Mouse (Mus musculus): ENCODE results near the gene Pnldc1. TPM values are rescaled to one million over a fixed set of nuclear protein-coding genes. Genes with fewer than 3 reads are reported as not detected.

Pnldc1 gene
- polyA plus RNA-seq, 1 experiment from 2014 or later: 1.1 TPM

GRCm38 (mm10) chr17:12868640-12869039 is 41.4 kb downstream of the Pnldc1 start:
- H3K27me3 ChIP-seq (replicated peaks): no peaks in the 10 kb centered on the region
- no peak for ATAC-seq (ENCODE audit: low FRiP score, low read depth)
- H3K4me3 ChIP-seq: no peak overlapping the region
- no peak overlapping the region for H3K4me2 ChIP-seq (replicated peaks)
- H3K36me3 ChIP-seq: no peaks in the 10 kb centered on the region
- no peaks in the 10 kb centered on the region; the same call in 1 of the 2 replicates for H3K4me1 ChIP-seq
- no peak overlapping the region for H3K9ac ChIP-seq
- no peaks in the 10 kb centered on the region for H3K9me3 ChIP-seq
- WGBS: 38% methylated on average over 4 of the region's 4 CpGs
- H3K27ac ChIP-seq: no peak overlapping the region

GRCm38 (mm10) chr17:12868043-12868442 is 42.0 kb downstream of the Pnldc1 start, which contains the start of gene Mas1:
TSS of gene Mas1 (minus strand) at chr17:12868143.
- Histone ChIP-seq H3K9me3 (no peaks in the 10 kb centered on the region), H3K36me3 (no peaks in the 10 kb centered on the region), H3K4me1 (no peaks in the 10 kb centered on the region; the same call in 1 of the 2 replicates), H3K27ac (no peak within 1 kb of the TSS), H3K4me3 (no peak within 1 kb of the TSS), H3K4me2 (replicated peaks) (no peak within 1 kb of the TSS), H3K9ac (no peak within 1 kb of the TSS), H3K27me3 (replicated peaks) (no peaks in the 10 kb centered on the region)
- WGBS: 69% methylated on average over 2 of the region's 2 CpGs
- no peak for ATAC-seq (ENCODE audit: low FRiP score, low read depth)

GRCm38 (mm10) chr17:12866853-12867252 is 43.2 kb downstream of the Pnldc1 start:
- no peak overlapping the region for H3K4me2 ChIP-seq (replicated peaks)
- no peak for ATAC-seq (ENCODE audit: low FRiP score, low read depth)
- no peaks in the 10 kb centered on the region; the same call in 1 of the 2 replicates for H3K4me1 ChIP-seq
- WGBS: 86% methylated on average over 10 of the region's 10 CpGs
- no peaks in the 10 kb centered on the region for H3K36me3 ChIP-seq
- H3K9me3 ChIP-seq: no peaks in the 10 kb centered on the region
- no peak overlapping the region for H3K9ac ChIP-seq
- no peaks in the 10 kb centered on the region for H3K27me3 ChIP-seq (replicated peaks)
- no peak overlapping the region for H3K4me3 ChIP-seq
- H3K27ac ChIP-seq: no peak overlapping the region

- no peak for ATAC-seq (ENCODE audit: low FRiP score, low read depth)
- H3K27me3 ChIP-seq (replicated peaks): no peaks in the 10 kb centered on the region
- no peak overlapping the region for H3K4me2 ChIP-seq (replicated peaks)
- no peaks in the 10 kb centered on the region for H3K9me3 ChIP-seq
- no peak overlapping the region for H3K27ac ChIP-seq
- no peaks in the 10 kb centered on the region for H3K4me1 ChIP-seq
- H3K9ac ChIP-seq: no peak overlapping the region
- no peak overlapping the region for H3K4me3 ChIP-seq
- no peaks in the 10 kb centered on the region for H3K36me3 ChIP-seq
- 81% methylated on average over 3 of the region's 3 CpGs for WGBS
Observed at GRCm38 (mm10) chr17:12865407-12865806, 44.6 kb downstream of the Pnldc1 start.

DNA sequence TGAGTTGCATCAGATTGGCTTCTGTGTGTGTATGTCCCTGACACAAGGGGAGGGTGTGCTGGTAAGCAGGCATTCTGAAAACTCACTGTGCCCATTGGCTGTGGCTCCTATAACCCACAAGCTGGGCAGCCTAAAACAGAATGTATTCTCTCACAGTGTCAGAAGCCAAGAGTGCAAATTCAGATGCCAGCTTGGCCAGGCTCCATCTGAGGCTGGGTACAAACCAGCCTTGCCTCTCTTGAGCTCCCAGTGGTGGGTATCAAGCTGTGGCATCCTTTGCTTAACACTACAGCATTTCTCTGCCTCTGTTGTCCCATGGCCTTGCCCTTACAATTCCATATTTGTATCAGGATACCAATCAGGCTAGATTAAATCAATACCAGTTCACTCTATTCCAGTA is 45.9 kb downstream of the Pnldc1 start:
- H3K4me3 ChIP-seq: no peak overlapping the region
- H3K4me1 ChIP-seq: no peaks in the 10 kb centered on the region
- no peak overlapping the region for H3K9ac ChIP-seq
- H3K27me3 ChIP-seq (replicated peaks): no peaks in the 10 kb centered on the region; the same call in 1 of the 2 replicates
- ATAC-seq (ENCODE audit: low FRiP score, low read depth): no peak
- H3K27ac ChIP-seq: no peak overlapping the region
- H3K4me2 ChIP-seq (replicated peaks): no peak overlapping the region
- H3K36me3 ChIP-seq: no peaks in the 10 kb centered on the region
- H3K9me3 ChIP-seq: no peaks in the 10 kb centered on the region

DNA sequence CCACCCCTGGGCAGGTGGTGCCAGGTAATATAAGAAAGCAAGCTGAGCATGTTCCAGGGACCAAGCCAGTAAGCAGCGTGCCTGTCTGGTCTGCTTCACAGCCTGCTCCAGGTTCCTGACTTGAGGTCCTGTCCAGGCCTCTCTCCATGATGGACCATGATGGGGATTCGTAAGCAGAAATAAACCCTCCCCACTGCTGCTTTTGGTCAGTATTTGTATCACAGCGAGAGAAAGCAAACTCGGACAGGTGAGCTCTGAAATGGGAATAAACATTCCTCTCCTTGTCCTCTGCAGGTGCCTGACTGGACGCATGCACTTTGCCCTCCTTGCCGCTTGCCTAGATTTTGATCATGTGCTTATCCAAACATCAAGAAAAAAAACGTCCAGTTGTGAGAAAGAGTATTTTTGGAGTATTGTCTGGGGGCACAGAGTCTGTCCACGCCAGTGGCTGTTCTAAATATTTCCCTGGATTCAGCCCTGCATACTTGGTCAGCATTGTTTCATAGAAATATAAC is 51.0 kb downstream of the Pnldc1 start:
- Histone ChIP-seq H3K36me3 (no peaks in the 10 kb centered on the region), H3K4me1 (no peaks in the 10 kb centered on the region), H3K9ac (no peak overlapping the region), H3K9me3 (no peaks in the 10 kb centered on the region), H3K27ac (no peak overlapping the region), H3K4me2 (replicated peaks) (no peak overlapping the region), H3K4me3 (no peak overlapping the region), H3K27me3 (replicated peaks) (no peaks in the 10 kb centered on the region; the same call in 1 of the 2 replicates)
- WGBS: 83% methylated on average over 8 of the region's 8 CpGs
- no peak for ATAC-seq (ENCODE audit: low FRiP score, low read depth)

DNA sequence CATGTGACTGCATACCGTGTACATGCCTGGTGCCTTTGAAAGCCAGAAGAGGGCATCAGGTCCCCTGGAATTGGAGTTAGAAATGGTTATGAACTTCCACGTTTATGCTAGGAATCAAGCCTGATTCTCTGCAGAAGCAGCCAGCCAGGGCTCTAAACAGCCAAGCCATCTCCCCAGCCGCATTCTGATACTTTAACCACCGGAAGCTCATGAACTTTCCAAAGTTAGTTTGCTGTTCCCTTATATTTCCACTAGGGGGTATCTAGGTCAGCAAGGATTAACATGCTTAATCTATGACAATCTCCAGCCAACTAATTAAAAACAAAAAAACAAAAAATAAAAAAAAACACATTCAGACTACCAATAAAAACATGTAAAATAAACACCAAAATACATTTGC is 52.0 kb downstream of the Pnldc1 start:
- no peak for ATAC-seq (ENCODE audit: low FRiP score, low read depth)
- WGBS: 50% methylated on average over 4 of the region's 4 CpGs

GRCm38 (mm10) chr17:12857395-12857794 is 52.6 kb downstream of the Pnldc1 start:
- Histone ChIP-seq H3K36me3 (no peaks in the 10 kb centered on the region), H3K9me3 (no peaks in the 10 kb centered on the region)
- 67% methylated on average over 3 of the region's 3 CpGs for WGBS

More for the DNA sequence above, 52.0 kb downstream of the Pnldc1 start:
- Histone ChIP-seq H3K4me3 (no peak overlapping the region), H3K9ac (no peak overlapping the region), H3K27ac (no peak overlapping the region), H3K27me3 (replicated peaks) (no peaks in the 10 kb centered on the region; the same call in 1 of the 2 replicates), H3K9me3 (no peaks in the 10 kb centered on the region), H3K36me3 (no peaks in the 10 kb centered on the region), H3K4me2 (replicated peaks) (no peak overlapping the region), H3K4me1 (no peaks in the 10 kb centered on the region)

DNA sequence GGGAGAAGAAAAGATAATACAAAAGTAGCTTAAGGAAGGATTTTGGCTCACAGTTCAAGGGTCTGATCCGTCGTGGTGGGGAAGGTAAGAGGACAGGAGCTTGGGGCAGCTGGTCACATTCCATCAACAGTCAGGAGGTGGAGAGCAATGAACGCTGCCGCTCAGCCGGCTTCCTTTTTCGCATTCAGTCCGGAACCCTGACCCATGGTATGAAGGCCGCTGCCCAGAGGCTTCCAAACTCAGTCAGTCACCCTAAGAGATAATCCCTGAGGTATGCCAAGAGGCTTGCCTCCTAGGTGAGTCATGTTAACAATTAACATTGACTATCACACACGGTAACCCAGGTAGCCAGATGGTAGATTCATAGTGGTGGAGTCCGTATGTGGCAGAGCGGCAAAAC is 55.6 kb downstream of the Pnldc1 start:
- H3K27ac ChIP-seq: no peak overlapping the region
- ATAC-seq (ENCODE audit: low FRiP score, low read depth): no peak
- no peaks in the 10 kb centered on the region for H3K4me1 ChIP-seq
- H3K4me3 ChIP-seq: no peak overlapping the region
- no peaks in the 10 kb centered on the region for H3K36me3 ChIP-seq
- H3K9ac ChIP-seq: no peak overlapping the region
- H3K27me3 ChIP-seq (replicated peaks): no peaks in the 10 kb centered on the region
- H3K9me3 ChIP-seq: no peaks in the 10 kb centered on the region
- no peak overlapping the region for H3K4me2 ChIP-seq (replicated peaks)
- WGBS: 95% methylated on average over 11 of the region's 11 CpGs

More at GRCm38 (mm10) chr17:12857395-12857794, 52.6 kb downstream of the Pnldc1 start:
- H3K4me2 ChIP-seq (replicated peaks): no peak overlapping the region
- no peaks in the 10 kb centered on the region for H3K4me1 ChIP-seq
- H3K27ac ChIP-seq: no peak overlapping the region
- H3K9ac ChIP-seq: no peak overlapping the region
- no peak for ATAC-seq (ENCODE audit: low FRiP score, low read depth)
- H3K27me3 ChIP-seq (replicated peaks): no peaks in the 10 kb centered on the region; the same call in 1 of the 2 replicates
- H3K4me3 ChIP-seq: no peak overlapping the region

DNA sequence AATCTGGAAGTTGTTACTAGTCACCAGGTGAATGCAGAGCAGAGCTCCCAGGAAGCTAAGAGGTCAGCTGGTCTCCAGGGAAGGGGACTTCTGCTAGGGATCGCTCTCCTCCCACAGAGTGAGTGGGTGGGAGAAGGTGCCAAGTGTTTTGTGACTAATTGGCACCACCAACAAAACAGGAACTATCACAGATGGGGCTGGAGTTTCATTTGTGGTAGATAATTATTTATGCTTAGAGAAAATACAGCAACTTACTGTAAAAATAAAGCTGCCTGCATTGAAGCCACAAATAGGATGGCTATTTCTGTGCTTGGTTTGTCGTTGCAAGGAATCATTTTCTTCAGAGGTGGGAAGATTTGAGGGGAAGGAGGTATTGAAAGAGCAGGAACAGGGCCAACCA is 56.2 kb downstream of the Pnldc1 start:
- H3K4me2 ChIP-seq (replicated peaks): no peak overlapping the region
- no peaks in the 10 kb centered on the region for H3K9me3 ChIP-seq
- H3K27ac ChIP-seq: no peak overlapping the region
- ATAC-seq (ENCODE audit: low FRiP score, low read depth): no peak
- H3K4me1 ChIP-seq: no peaks in the 10 kb centered on the region
- H3K36me3 ChIP-seq: no peaks in the 10 kb centered on the region
- H3K4me3 ChIP-seq: no peak overlapping the region
- 86% methylated on average over 2 of the region's 2 CpGs for WGBS
- H3K9ac ChIP-seq: no peak overlapping the region
- H3K27me3 ChIP-seq (replicated peaks): no peaks in the 10 kb centered on the region

DNA sequence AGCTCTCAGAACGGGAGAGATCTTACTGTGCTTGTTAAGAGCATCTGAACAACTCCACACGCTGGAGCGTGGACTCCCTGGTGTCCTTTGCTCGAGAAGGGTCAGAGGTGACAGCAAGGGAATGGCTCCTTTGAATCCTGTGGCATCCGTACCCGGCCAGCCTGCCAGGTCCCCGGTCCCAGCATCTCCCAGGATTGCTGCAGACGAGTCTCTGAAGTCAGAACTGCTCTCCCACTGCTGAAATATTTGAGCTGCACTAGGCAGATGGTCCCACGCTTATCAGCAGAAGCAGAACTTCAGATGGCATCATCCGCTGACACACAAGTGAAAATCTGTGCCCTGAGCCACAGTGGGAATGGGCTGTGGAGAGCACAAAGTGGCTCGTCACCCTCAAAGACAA is 58.3 kb downstream of the Pnldc1 start:
- Histone ChIP-seq H3K27me3 (replicated peaks) (no peaks in the 10 kb centered on the region), H3K4me2 (replicated peaks) (no peak overlapping the region), H3K4me3 (no peak overlapping the region), H3K36me3 (no peaks in the 10 kb centered on the region), H3K9me3 (no peaks in the 10 kb centered on the region), H3K9ac (no peak overlapping the region), H3K4me1 (no peaks in the 10 kb centered on the region), H3K27ac (no peak overlapping the region)
- WGBS: 79% methylated on average over 11 of the region's 11 CpGs
- no peak for ATAC-seq (ENCODE audit: low FRiP score, low read depth)

GRCm38 (mm10) chr17:12849778-12850382 is 60.1 kb downstream of the Pnldc1 start:
- H3K9me3 ChIP-seq: no peaks in the 10 kb centered on the region
- no peaks in the 10 kb centered on the region for H3K27me3 ChIP-seq (replicated peaks)
- H3K36me3 ChIP-seq: no peaks in the 10 kb centered on the region
- 87% methylated on average over 8 of the region's 8 CpGs for WGBS
- no peak for ATAC-seq (ENCODE audit: low FRiP score, low read depth)
- H3K4me1 ChIP-seq: no peaks in the 10 kb centered on the region; the same call in 1 of the 2 replicates
- H3K4me2 ChIP-seq (replicated peaks): no peak overlapping the region
- no peak overlapping the region for H3K27ac ChIP-seq
- H3K4me3 ChIP-seq: no peak overlapping the region
- no peak overlapping the region for H3K9ac ChIP-seq

DNA sequence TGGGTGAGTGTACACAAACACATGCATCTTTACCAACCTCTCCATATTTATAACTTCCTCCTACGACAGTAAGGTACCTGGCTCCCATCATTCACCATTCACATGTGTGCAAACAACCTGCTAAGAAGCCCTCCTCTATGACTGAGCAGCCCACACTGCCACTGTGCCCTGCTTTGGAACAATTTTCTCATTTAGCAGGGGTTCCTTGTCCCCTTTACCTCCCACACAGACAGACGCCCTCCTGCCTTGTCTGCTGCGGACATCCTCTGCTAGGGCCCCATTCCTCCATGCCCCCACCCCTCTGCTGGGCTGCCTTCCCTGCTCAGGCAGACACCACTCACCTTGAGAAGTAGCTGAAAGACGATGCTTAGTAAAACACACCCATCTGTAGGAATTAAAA is 62.3 kb downstream of the Pnldc1 start:
- no peak overlapping the region for H3K4me3 ChIP-seq
- no peaks in the 10 kb centered on the region; the same call in 1 of the 2 replicates for H3K4me1 ChIP-seq
- ATAC-seq (ENCODE audit: low FRiP score, low read depth): no peak
- no peaks in the 10 kb centered on the region for H3K9me3 ChIP-seq
- no peak overlapping the region for H3K27ac ChIP-seq
- no peak overlapping the region for H3K4me2 ChIP-seq (replicated peaks)
- WGBS: 68% methylated on average over 4 of the region's 4 CpGs
- no peak overlapping the region for H3K9ac ChIP-seq
- no peaks in the 10 kb centered on the region for H3K36me3 ChIP-seq
- no peaks in the 10 kb centered on the region for H3K27me3 ChIP-seq (replicated peaks)

All from neural tube, embryonic 12.5 days (tissue).